Mouse (Mus musculus) layer of hippocampus, postnatal 10 days (tissue): ENCODE data around the gene Dazl. TPM values are rescaled to one million over a fixed set of nuclear protein-coding genes. Genes with fewer than 3 reads are reported as not detected.
"Not testable (repeated sequence)": the region's sequence is repeated elsewhere in the genome, so short reads cannot be mapped to it uniquely, and the experiment has no call there.

Source experiments
- DNase-seq, 2 experiments: peaks; one replicate each; pipeline ENCODE4 v3.0.0; 2021; ENCODE audit warnings: low spot score in 2 of 2
- total RNA-seq, 2 experiments: library from RNA; stranded (reverse); gene quantifications; 2 replicates each; pipeline ENCODE4 v1.2.3; 2021

Gene Dazl
- total RNA-seq, 2 experiments from 2014 or later = 2.2 to 2.6 TPM

GRCm38 (mm10) chr17:50292661-50293171 lies 720 bp downstream of the Dazl start:
- peak; percentile 84 to 87 for DNase-seq

GRCm38 (mm10) chr17:50291485-50292200 lies 1.8 kb downstream of the Dazl start:
- no peak for DNase-seq

DNA sequence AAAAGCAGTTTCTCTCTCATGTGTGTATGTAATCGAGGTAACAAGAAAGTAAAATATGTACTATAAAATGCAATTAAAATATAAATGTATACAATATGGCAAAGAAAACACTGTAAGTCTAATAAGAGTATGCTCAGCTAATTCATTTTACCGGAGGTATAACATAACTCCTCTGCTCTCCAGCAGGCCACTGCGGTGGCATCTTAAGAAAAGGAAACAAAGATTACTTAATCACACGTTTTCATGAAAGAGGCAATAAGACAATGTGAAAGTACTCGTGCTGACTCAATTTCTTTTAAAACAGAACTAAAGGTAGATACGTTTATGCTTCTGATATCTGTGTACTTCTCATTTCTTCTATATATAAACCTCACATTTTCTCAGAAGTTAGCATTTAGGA lies 8.6 kb downstream of the Dazl start:
- no peak for DNase-seq

- not testable (repeated sequence) for DNase-seq
Observed at GRCm38 (mm10) chr17:50261615-50262014, 31.8 kb downstream of the Dazl start.

DNA sequence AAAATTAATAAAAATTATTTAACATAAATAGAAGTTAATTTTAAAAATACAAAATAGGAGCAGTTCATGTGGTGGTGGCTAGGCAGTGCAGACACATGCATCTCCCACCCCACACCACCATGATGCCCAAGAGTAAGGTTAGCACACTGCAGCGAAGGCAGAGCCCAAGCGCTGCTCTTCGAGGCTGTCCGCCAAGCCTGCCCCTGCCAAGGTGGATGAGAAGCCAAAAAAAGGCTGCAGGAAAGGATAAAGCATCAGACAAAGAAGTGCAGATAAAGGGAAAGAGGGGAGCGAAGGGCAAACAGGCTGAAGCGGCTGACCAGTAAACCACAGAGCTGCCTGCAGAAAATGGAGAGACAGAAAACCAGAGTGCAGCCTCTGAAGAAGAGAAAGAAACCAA lies 32.6 kb downstream of the Dazl start:
- peak in 1 of 2 experiments; percentile 15 for DNase-seq

GRCm38 (mm10) chr17:50246605-50247004 lies 46.8 kb downstream of the Dazl start:
- no peak for DNase-seq

GRCm38 (mm10) chr17:50244675-50245074 lies 48.8 kb downstream of the Dazl start:
- DNase-seq = no peak

DNA sequence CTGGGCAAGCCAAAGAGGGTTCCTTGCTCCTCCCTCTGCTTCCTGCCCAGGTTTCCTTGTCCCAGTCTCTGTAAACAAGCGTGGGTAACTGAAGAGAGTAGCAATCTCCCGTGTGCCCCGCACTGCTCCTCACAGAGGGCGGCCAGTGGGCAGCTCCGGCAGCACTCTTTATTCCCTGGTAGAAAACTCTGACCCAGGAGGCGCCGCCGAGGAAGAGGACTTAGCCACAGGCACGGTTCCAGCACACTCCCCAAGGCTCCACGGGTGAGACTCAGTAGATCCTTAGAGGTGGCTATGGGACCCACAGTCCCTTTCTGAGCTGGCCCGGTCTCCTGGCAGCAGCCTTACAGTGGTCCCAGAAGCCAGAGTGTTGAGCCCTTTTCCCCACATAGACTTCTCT lies 50.1 kb downstream of the Dazl start:
- DNase-seq = no peak

DNA sequence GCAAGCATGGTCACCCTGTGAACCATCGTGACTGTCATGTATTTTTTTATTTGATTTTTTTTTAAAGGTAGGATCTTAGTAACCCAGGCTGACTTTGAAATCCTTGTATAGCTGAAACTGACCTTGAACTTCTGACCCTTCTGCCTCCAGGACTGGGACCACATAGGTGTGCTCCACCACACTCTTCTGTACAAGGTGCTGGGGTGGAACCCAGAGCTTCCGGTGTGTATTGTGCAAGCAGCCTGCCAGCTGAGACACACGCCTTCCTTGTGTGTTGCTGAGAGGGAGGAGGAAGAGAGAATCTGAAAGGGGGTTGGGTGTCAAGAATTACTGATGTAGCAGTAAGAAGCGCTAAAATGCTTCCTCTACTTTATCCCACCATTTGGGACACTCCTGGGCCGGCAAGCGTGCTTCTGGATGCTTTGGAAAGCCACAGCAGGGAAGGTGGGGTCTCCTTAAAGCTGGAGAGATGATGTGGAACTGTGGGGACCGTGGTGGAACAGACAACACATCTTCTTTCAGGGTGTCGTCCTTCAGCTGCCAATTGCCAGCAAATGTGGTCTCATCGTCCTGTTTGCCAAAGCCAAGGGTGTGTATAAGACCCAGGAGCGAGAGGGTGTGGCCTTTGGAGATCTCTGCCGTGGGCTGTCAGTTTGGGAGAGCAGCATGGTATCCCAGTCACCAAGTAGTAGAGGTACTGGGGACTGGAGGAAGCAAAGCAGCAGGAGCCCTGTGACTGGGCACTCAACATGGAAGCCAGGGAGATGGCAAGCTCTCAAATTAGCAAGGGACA lies 55.4 kb downstream of the Dazl start:
- DNase-seq = no peak

- peak; percentile 94 for DNase-seq
Observed at GRCm38 (mm10) chr17:50237436-50237709, 56.1 kb downstream of the Dazl start.

- peak; percentile 30 to 47 for DNase-seq
Observed at GRCm38 (mm10) chr17:50236702-50237435, 56.6 kb downstream of the Dazl start.

DNA sequence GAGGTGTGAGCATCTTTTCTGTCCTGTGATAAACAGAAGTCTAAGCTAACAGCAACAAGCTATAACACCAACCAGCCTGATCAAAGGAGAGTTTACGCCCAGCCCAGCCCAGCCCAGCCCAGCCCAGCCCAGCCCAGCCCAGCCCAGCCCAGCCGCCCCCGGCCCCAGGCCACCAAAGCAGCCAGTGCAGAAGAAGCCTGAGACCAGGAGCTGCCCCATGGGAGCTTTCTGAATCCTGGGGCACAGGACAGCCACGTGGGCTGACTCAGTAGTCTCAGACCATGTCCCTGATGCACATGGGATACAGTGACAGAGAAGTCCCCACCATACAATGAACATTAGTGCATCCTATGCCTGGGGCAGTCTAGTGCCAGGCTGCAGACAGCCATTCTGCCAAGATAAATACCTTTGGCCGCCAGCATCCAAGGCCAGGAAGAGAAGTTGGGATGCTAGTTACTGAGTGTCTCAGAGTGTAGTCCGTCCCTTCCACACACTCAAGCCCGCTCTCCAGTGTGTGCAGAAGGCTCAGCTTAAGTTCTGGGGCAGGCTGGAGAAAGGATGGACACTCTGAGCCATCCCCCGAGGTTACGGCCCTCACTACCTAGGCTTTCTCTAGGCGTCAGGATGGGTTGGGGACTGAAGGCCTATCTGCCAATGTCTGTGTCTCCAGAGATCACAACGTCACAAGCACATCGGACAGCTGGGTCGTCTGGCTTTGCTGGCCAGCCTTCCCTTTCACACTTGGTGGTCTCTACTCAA lies 57.3 kb downstream of the Dazl start:
- no peak for DNase-seq

- no peak for DNase-seq
Observed at GRCm38 (mm10) chr17:50233956-50234355, 59.5 kb downstream of the Dazl start.

DNA sequence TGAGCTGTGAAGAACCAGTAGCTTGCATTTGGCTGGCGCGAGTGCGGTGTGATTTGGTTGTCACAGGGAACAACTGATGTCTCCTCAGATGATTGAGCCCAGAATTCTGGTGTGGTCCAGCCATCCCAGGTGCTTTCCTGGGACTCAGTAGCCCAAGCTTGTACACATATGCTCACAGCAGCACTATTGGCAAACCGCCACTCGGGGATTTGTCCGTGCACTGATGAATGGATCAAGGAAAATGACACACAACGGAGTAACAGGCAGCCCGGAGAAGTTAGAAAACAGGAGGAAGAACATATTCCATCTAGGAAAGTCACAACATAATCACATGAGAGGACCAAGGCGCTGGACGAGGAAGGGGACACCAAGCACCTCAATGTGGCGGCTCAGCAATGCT lies 60.6 kb downstream of the Dazl start:
- no peak for DNase-seq

DNA sequence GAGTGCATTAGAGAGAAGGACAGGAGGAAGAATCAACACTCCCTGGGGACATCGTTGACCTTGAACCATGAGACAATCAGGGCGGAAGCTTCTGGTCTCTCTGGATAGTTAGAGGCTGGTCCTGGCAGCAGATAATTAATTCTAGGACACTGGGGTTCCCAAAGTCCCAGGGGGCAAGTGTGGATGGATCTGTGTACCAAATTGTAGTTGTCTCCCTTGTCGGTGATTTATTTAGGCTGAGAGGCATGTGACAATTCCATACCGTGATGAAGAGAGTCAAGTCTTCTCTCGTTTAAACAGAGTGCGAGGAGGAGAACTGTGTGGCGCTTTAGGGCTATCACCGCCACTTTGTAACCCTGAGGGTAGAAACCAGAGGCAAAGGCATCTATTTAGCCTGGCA lies 62.2 kb downstream of the Dazl start:
- no peak for DNase-seq

- no peak for DNase-seq
Observed at GRCm38 (mm10) chr17:50229534-50229933, 63.9 kb downstream of the Dazl start.

Other genes with a start within 250 kb of the Dazl start
- gene Rftn1, start 103.0 kb downstream of the Dazl start, total RNA-seq = 10 to 100 TPM; 22.1 to 23.2 TPM
- gene Plcl2, start 215.8 kb upstream of the Dazl start, total RNA-seq = 10 to 100 TPM; 51.9 to 56.6 TPM